Mouse (Mus musculus) hematopoietic stem cell, adult 5-6 weeks (primary cell): Measurements from ENCODE around the gene Ikzf2. TPM values are rescaled to one million over a fixed set of nuclear protein-coding genes. Genes with fewer than 3 reads are reported as not detected.

Experiments
- ATAC-seq, 2 experiments: fragments of 125-278 bp in 1 of 2; replicated peaks in 1 of 2; 2 replicates each; pipeline ENCODE4 v1.8.0; 2016 to 2017; ENCODE audit warnings: inconsistent platforms in 2 of 2, mild to moderate bottlenecking in 2 of 2, moderate number of reproducible peaks in 2 of 2, low read depth in 1 of 2, moderate TSS enrichment in 1 of 2; ENCODE audit not compliant: low FRiP score in 2 of 2, poor library complexity in 2 of 2, severe bottlenecking in 2 of 2, insufficient read depth in 1 of 2, low TSS enrichment in 1 of 2
- total RNA-seq: library from RNA; stranded (forward); fragments of 172-1452, 232-1000 nt; gene quantifications from 2 replicates; pipeline ENCODE4 v1.2.3, GENCODE M21; 2017

Gene Ikzf2
- total RNA-seq, 1 experiment from 2014 or later: 64.6 TPM

GRCm38 (mm10) chr1:69545217-69545884 lies 141.7 kb downstream of the Ikzf2 start:
- peak in 1 of 2 experiments; percentile 37; a peak in 1 of 4 replicates for ATAC-seq

DNA sequence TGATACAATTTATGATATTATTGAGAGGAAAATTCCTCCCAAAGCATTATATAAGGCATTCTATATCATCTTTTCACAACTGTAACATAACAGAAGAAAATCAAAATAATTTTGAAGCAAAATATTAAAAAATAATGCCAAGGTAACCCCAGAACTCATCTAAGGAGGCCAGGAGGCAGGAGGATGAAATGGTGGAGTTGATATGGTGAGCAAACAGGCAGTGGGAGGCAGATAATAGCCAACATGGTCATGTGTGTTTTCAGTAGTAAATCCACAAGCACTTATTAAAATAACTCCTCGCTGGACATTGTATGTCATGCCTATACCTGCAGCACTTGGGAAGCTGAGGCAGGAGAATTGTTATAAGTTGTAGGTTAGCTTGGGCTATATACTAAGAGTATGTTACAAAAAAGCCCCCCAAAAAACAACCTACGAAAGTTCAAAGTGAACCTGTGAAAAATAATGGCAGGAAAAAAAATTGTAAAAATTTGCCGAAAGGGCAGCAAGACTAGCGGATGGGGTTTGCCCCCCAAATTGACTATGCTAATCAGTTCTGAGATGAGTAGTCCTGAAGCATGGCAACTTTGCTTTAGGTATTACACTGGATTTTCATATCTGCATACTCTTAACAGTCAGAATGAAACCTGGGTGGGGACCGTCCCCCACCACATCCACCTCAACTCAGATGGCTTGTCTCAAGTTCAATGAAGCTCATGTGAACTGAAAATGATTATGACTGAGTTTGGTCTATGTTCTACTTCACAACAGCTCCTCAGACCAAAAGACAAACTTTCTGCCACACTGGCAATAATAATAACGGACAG lies 143.1 kb downstream of the Ikzf2 start:
- ATAC-seq: no peak

GRCm38 (mm10) chr1:69542546-69542945 lies 144.5 kb downstream of the Ikzf2 start:
- no peak for ATAC-seq

GRCm38 (mm10) chr1:69538663-69539062 lies 148.4 kb downstream of the Ikzf2 start:
- no peak for ATAC-seq

GRCm38 (mm10) chr1:69537619-69538018 lies 149.4 kb downstream of the Ikzf2 start:
- ATAC-seq: no peak

DNA sequence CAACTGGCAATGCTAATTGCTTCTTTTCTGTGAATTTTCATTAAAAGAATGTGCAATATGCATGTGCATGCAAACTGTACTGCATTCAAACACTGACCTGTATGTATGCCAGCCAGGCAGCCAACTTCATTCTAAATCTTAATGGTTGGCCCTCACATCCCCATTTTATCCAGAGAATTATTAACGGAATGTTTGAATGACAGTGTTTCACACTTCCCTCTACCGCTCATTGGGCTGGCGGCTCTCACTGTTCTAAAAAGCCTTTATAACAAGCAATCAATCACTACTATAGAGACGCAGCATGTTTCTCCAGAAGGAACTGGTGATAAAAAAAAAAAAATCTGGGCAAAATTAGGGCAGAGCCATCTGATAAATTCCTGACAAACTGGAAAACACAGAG lies 151.5 kb downstream of the Ikzf2 start:
- no peak for ATAC-seq

DNA sequence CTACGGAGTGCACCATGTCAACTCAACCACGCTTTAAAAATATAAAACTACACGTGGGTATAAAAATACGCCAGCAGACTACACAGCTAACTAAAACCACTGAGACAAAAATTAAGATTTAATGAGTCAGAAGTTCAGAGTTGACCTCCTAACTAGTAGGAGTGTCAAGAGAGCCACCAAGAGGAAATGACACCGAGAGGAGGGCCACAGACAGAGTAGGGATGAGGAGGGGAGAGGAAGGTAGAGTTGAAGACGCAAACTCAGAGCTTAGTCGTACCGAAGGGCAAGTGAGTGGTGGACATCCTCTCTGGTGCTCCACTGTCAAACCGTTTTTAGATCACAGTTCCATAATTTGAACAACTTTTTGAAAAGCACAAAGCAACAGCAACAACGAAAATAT lies 154.0 kb downstream of the Ikzf2 start:
- ATAC-seq: no peak

DNA sequence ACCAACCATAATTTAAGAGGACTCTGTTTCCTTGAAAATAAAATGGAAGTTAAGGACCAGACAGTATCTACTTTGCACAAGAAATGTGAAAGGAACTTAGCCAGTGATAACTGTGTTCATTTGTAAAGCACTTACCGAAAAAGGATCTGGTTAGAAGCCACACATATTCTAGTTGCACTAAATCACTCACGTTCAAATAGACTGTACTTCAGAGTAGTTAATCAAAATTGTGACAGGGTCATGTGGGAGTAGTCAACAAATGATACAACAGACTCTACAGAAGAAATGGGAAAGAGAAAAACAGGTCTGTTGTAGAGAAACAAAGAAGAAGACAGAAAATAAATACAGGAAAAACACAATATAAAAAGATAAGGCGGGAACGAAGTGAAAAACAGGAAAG lies 158.3 kb downstream of the Ikzf2 start:
- ATAC-seq: peak; percentile 64 to 65; a peak in 3 of 4 replicates

- no peak for ATAC-seq
These were observed 165.4 kb downstream of the Ikzf2 start for GRCm38 (mm10) chr1:69521656-69522055.

- ATAC-seq: no peak
These were observed 167.7 kb downstream of the Ikzf2 start for GRCm38 (mm10) chr1:69519356-69519755.

GRCm38 (mm10) chr1:69518012-69518411 lies 169.0 kb downstream of the Ikzf2 start:
- ATAC-seq: 0 out of 4 replicates have a peak, but pooled peaks of 1 of the 2 experiments have one; percentile 13

DNA sequence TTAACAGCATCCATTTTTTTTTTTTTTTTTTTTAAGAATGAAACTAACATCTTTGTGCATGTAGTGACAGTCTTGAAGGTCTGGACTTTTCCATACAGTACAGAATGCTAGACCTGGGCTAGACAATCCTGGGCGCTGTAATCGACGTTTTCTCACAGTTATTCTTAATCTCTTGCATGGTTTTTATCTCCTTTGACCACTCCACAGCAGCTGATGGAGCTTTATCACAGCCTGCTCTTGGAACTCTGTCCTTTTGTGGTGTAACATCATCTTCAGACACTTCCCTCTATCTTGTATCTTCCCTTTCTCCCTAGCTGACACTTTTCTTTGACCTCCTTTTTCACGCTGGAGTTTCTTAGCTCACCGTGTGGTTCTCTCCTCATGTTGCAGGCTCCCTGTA lies 170.9 kb downstream of the Ikzf2 start:
- no peak for ATAC-seq

DNA sequence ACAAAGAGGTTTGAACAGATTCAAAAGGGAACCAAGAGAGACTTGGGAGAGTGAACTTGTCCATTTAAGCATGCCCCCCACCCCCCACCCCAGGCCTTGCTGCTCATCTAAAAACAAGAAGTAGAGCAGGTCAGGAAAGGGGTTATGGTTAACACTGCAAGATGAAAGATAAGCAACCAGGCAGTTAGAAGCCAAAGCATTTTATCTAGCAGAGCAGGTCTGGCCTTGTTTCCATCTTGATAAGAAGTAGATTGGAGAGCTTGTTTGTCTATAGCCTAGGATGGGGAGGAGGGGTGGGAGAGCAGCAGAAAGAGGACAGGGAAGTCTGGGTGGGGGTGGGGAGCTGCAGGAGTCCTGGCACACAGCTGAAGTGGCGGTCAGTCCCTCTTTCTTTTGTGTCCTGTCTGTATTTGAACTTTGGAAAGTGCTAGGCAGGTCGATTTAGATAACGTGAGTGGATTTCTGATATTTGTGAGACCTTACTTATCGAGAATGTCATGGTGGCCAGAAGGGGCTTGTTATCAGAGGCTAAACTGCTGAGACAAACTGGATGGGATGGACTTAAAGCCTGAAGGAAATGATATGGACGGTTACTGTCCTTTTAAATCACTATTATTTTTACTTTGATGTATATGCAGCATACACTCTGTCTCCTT lies 173.3 kb downstream of the Ikzf2 start:
- ATAC-seq: peak; percentile 87 to 90

DNA sequence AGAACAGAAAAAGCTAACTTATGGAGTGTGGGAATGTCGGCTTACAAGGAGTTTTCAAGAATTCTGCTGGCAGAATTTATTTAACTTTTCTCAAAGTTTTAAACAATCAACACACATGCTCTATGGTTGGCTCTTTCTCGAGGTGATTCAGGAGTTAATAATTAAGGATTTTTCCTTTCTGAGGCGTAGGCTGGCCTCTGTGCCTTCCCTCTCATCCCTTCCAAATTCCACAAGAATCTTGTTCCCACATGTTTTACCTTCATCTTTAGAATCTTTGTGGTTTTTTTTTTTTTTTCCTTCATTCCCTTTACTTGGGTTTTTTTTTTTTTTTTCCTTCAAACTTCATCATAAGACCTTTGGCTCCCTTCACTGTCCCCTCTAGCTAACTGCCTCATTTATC lies 178.8 kb downstream of the Ikzf2 start:
- no peak for ATAC-seq

DNA sequence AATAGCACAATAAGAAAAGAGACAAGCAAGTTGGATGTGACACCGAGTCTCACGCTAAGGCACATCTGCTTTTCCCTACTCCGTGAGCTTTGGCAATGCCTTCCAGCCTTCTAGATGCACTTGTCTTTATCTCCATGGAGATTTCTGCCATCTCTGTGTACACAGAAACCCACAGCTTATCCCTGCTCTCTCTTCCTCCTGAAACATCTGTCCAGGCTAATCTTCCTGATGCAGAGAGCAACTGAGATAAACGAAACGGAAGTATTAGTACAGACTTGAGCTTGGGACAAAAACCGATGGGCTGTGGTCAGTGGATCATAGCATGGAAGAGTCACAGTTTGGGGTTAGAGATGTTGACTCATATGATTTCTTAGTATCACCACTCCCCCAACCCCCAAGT lies 179.5 kb downstream of the Ikzf2 start:
- no peak for ATAC-seq

DNA sequence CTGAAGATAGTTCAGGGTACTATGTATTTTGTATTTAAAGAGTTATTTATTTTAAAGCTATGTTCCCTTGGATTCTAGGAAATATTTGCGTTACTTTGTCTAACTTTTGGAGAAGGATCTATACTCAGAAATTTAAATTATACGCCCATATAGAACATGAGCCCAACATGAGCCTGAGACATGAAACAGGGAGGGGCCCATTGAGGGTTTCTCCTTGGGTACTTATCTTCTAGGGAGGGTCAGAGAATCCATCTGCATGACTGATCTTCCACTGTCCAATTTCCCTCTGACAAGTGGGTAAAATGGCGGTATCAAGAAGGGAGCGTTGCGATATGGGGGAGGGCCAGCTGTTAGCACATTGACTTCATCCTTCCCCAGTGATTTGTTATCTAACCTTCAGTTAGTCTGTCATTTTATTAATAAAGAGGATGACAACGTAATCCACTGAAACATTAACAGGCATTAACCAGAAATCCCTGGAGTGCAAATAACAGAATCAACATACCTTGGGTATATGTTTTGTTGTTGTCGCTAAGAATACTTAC lies 180.4 kb downstream of the Ikzf2 start:
- no peak for ATAC-seq

DNA sequence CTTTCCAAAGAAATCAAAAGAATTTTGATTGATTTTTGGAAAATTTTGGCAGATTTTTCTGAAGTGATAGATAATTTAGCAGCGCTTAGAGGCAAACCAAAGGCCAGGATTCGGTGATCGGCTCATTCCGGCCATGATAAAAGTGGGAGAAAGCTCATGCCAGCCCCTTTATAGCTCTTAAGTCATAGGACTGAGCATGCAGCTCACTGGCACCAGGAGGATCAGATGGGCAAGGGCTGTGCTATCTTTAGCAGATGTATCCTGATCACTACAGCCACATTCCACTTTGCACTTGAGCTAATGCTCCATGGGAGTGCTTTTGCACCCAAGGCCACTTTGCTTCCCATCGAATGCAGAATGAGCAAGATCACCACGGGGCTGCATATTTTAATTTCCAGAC lies 181.0 kb downstream of the Ikzf2 start:
- no peak for ATAC-seq

DNA sequence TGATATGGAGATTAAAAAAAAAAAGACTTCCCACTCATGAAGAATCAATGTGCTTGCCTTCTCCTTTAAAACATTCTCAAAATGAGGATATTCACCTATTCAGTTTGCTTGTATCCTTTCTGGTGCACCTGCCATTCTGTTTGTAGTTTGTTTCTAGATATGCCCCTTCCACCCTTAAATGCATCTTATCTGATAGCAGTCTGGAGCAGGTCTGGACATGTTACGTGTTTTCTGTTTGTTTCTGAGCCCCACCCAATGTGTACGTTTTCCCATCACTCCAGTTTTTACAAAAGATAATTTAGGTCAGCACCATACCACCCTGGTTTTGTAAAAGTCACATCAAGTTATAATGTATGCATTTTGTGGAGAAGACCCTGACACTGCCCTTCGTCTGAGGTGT lies 186.7 kb downstream of the Ikzf2 start:
- ATAC-seq: no peak
